Mouse (Mus musculus): ENCODE results near the gene Gm45140.

Gene Gm45140

DNA sequence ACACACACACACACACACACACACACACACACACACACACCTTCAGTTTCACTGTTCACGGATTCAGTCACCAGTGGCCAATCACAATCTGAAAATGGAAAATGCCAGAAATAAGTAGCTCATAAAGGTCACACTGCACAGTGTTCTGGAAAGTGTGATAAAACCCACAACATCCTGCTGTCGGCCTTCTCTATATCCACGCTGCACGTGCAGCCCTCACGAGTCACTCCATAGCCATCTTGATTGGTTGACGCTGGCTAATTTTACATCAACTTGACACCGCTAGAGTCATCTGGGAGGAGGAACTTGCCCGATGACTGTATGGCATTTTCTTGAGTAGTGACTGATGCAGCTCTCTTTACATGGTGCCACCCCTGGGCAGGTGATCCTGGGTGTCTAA lies 93.6 kb downstream of the Gm45140 start:
- no peak for DNase-seq (ENCODE audit: low read depth, low spot score)

DNA sequence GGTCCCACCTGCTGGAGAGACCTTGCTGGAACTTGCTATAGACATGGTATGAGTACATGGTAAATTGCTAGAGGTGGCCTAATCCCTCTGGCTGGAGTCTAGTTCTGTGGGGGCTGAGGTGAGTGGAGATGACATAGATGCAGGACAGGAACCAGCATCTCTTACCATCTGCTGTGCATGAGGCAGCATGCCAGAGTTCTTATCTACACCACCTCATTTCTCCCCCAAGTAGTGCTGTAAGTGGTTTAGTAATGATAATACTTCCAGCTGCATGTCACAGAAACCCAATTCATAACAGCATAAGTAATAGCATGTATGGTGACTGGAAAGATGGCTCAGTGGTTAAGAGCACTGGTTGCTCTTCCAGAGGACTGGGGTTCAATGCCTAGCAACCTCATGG lies 95.1 kb downstream of the Gm45140 start:
- no peak for DNase-seq (ENCODE audit: low read depth, low spot score)

DNA sequence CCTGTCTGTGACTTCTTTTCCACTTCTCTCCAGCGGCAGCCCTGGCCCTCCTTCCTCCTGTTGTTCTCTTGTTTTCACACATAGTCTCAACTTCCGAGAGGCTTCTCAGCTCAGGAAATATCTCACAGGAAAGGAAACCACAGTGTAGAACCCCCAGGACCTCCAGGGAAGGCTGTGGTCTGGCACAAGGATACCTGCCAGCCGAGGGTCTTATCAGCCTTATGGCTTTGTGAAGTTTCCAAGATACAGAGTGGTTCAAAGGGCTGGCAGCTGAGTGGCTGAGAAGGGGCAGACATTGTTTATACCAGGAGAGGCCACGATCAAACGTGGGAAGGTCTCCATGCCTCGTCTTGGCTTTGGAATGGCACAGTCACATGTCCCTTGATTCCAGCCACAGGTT lies 95.7 kb downstream of the Gm45140 start:
- no peak for DNase-seq (ENCODE audit: low read depth, low spot score)
